Mouse (Mus musculus) CH12.LX (cell line): ENCODE data around the gene Spc24. TPM values are rescaled to one million over a fixed set of nuclear protein-coding genes. Genes with fewer than 3 reads are reported as not detected.
A peak's percentile ranks its signal among the peaks of the same experiment; 100 is the strongest.

Experiments used
- DNase-seq: peaks from one replicate; pipeline ENCODE4 v3.0.0-alpha.2; 2013; ENCODE audit errors: extremely low read depth
- H3K27ac ChIP-seq: 2 replicates; pipeline ENCODE4 v1.5.1; 2012; ENCODE audit warnings: low read depth, mild to moderate bottlenecking, control low read depth, moderate library complexity; ENCODE audit not compliant: insufficient read depth
- H3K27me3 ChIP-seq: replicated peaks from 2 replicates; pipeline ENCODE3; 2012; ENCODE audit warnings: inconsistent platforms
- H3K36me3 ChIP-seq, 2 experiments: replicated peaks in 1 of 2; 2 replicates each; pipeline versions ENCODE3 to v1.6.1; 2012; ENCODE audit warnings: inconsistent platforms in 1 of 2, low read length in 1 of 2, mild to moderate bottlenecking in 1 of 2, mixed read lengths in 1 of 2, moderate library complexity in 1 of 2; ENCODE audit not compliant: control insufficient read depth in 1 of 2, insufficient read depth in 1 of 2
- H3K4me1 ChIP-seq, 2 experiments: 2 replicates each; pipeline ENCODE4 v1.6.1; 2012; ENCODE audit warnings: inconsistent platforms in 1 of 2, moderate library complexity in 1 of 2; ENCODE audit not compliant: insufficient read depth in 2 of 2, control insufficient read depth in 1 of 2
- H3K4me2 ChIP-seq: 2 replicates; pipeline ENCODE4 v1.6.1; 2012; ENCODE audit warnings: low read depth, mild to moderate bottlenecking, control low read depth; ENCODE audit not compliant: poor library complexity, insufficient read depth, severe bottlenecking
- H3K4me3 ChIP-seq, 3 experiments: fragments of 150-350 bp in 1 of 3; sonication (generic) in 1 of 3; replicated peaks in 1 of 3; 2 replicates each; pipeline versions ENCODE3 to v1.5.1; 2011 to 2012; ENCODE audit warnings: low read depth in 2 of 3, low read length in 2 of 3, mild to moderate bottlenecking in 2 of 3, moderate library complexity in 2 of 3, control low read depth in 1 of 3, improper control_type of control experiment in 1 of 3, inconsistent platforms in 1 of 3, mixed read lengths in 1 of 3; ENCODE audit not compliant: poor library complexity in 1 of 3
- H3K79me2 ChIP-seq: replicated peaks from 2 replicates; pipeline ENCODE4 v1.6.1; 2012; ENCODE audit warnings: mild to moderate bottlenecking, moderate library complexity; ENCODE audit not compliant: control insufficient read depth, poor library complexity, insufficient read depth, severe bottlenecking; ENCODE audit errors: extremely low read depth
- H3K9ac ChIP-seq: 2 replicates; pipeline ENCODE4 v1.6.1; 2012; ENCODE audit warnings: low read depth, mild to moderate bottlenecking, control low read depth, moderate library complexity; ENCODE audit not compliant: insufficient read depth
- H3K9me3 ChIP-seq: replicated peaks from 2 replicates; pipeline ENCODE3; 2012; ENCODE audit warnings: low read length, inconsistent platforms, mixed read lengths
- BHLHE40 ChIP-seq: IDR thresholded peaks from 2 replicates; pipeline ENCODE4 v1.6.1; 2011; ENCODE audit warnings: mild to moderate bottlenecking, low read depth, low read length, improper control_type of control experiment
- CHD1 ChIP-seq: IDR thresholded peaks from 2 replicates; pipeline ENCODE4 v1.6.1; 2012; ENCODE audit warnings: low read depth, low read length, improper control_type of control experiment, inconsistent platforms
- IRF4 ChIP-seq: IDR thresholded peaks from 2 replicates; pipeline ENCODE4 v1.6.1; 2014; ENCODE audit warnings: low read depth, mild to moderate bottlenecking, inconsistent platforms, low read length, improper control_type of control experiment
- JUN ChIP-seq: IDR thresholded peaks from 2 replicates; pipeline ENCODE4 v1.6.1; 2011; ENCODE audit warnings: low read depth, mild to moderate bottlenecking, low read length, improper control_type of control experiment, moderate library complexity; ENCODE audit not compliant: insufficient read depth
- NELFE ChIP-seq: IDR thresholded peaks from 2 replicates; pipeline ENCODE4 v1.6.1; 2011; ENCODE audit warnings: low read depth, low read length, improper control_type of control experiment
- NRF1 ChIP-seq: IDR thresholded peaks from 2 replicates; pipeline ENCODE4 v1.6.1; 2014; ENCODE audit warnings: low read depth, mild to moderate bottlenecking, inconsistent platforms, low read length, improper control_type of control experiment, moderate library complexity
- RAD21 ChIP-seq: IDR thresholded peaks from 2 replicates; pipeline ENCODE4 v1.6.1; 2011; ENCODE audit warnings: low read depth, mild to moderate bottlenecking, low read length, improper control_type of control experiment, moderate library complexity
- SMC3 ChIP-seq: IDR thresholded peaks from 2 replicates; pipeline ENCODE4 v1.6.1; 2011; ENCODE audit warnings: low read depth, low read length, improper control_type of control experiment
- ZC3H11A ChIP-seq: IDR thresholded peaks from 2 replicates; pipeline ENCODE4 v1.6.1; 2012; ENCODE audit warnings: low read depth, mild to moderate bottlenecking, inconsistent platforms, low read length, improper control_type of control experiment
- dilution Hi-C: fragments of 300-500 bp; cut with MboI; formaldehyde crosslinking; loops from 2 replicates; pipeline ENCODE4 v1.14.3; 2020; ENCODE audit warnings: low sequenced_read_pairs; ENCODE audit not compliant: extremely low pct_unique_long_range_greater_than_20kb, extremely low pct_ligation_motif_present
- in situ Hi-C: fragments of 300-500 bp; cut with MboI; formaldehyde crosslinking; loops from 3 replicates; pipeline ENCODE4 v1.14.3; 2019; ENCODE audit warnings: low sequenced_read_pairs, low pct_ligation_motif_present, low pct_unique_long_range_greater_than_20kb, mixed read lengths
- polyA plus RNA-seq: library from polyadenylated mRNA; unstranded; fragments of >175 nt; gene quantifications from 2 replicates; pipeline ENCODE4 v1.2.1, GENCODE M21; 2012; ENCODE audit warnings: low read depth; ENCODE audit not compliant: insufficient read length
- total RNA-seq, 2 experiments: library from RNA; depleted of rRNA; stranded (reverse); fragments of 300-350 nt in 1 of 2; fragments of >200 nt in 1 of 2; gene quantifications; 2 replicates each; pipeline ENCODE4 v1.2.3; 2012 to 2014

The Spc24 gene
- total and polyA plus RNA-seq, 3 experiments, result 74.3 to 83.2 (median 82.7) TPM

GRCm38 (mm10) chr9:21801591-21801990 is 41.5 kb upstream of the Spc24 start:
- TF ChIP-seq RAD21 (no peak), ZC3H11A (no peak), CHD1 (no peak), NELFE (no peak), SMC3 (no peak), JUN (no peak), BHLHE40 (no peak), IRF4 (no peak)
- TF ChIP-seq, all 38 proteins: peak for 0
- in situ Hi-C loops, result loop anchor here (5.0 kb wide), 1 partner anchor 109 kb away; no protein-coding TSS in a partner anchor
- Histone ChIP-seq H3K27me3 (peaks cover 25% of the 10 kb centered on the region), H3K9ac (no peak overlapping the region), H3K4me2 (no peak overlapping the region), H3K9me3 (no peaks in the 10 kb centered on the region), H3K4me3 (no peak overlapping the region), H3K36me3 (peaks cover 0 to 1% of the 10 kb centered on the region in 2 experiments), H3K27ac (no peak overlapping the region), H3K79me2 (no peaks in the 10 kb centered on the region), H3K4me1 (peaks cover 0 to 21% of the 10 kb centered on the region in 2 experiments; a peak in 2 of 4 replicates)
- no peak for DNase-seq
- dilution Hi-C loops, result no loop called here

- in situ Hi-C loops (loop anchor here (5.0 kb wide), 1 partner anchor 109 kb away; no protein-coding TSS in a partner anchor), dilution Hi-C loops (no loop called here)
- Histone ChIP-seq H3K9ac (no peak overlapping the region), H3K4me3 (no peak overlapping the region), H3K4me1 (peaks cover 0 to 19% of the 10 kb centered on the region in 2 experiments; a peak in 2 of 4 replicates), H3K27ac (no peak overlapping the region), H3K79me2 (no peaks in the 10 kb centered on the region), H3K27me3 (peaks cover 28% of the 10 kb centered on the region), H3K9me3 (no peaks in the 10 kb centered on the region), H3K36me3 (peaks cover 0 to 1% of the 10 kb centered on the region in 2 experiments), H3K4me2 (no peak overlapping the region)
- no peak for DNase-seq
- TF ChIP-seq NRF1 (no peak), ZC3H11A (no peak)
These were observed 41.0 kb upstream of the Spc24 start for GRCm38 (mm10) chr9:21801121-21801520.

- Histone ChIP-seq H3K27ac (no peak overlapping the region), H3K27me3 (peaks cover 28% of the 10 kb centered on the region), H3K36me3 (peaks cover 0 to 5% of the 10 kb centered on the region in 2 experiments), H3K4me2 (peak overlapping the region; percentile 93; the same call in 1 of the 2 replicates), H3K4me3 (peak overlapping the region; percentile 58 to 66 (median 60)), H3K79me2 (no peaks in the 10 kb centered on the region), H3K9me3 (no peaks in the 10 kb centered on the region), H3K9ac (no peak overlapping the region), H3K4me1 (peaks cover 0 to 15% of the 10 kb centered on the region in 2 experiments; a peak in 2 of 4 replicates)
- in situ Hi-C loops, result no loop called here
- DNase-seq, result no peak
- dilution Hi-C loops, result no loop called here
- TF ChIP-seq BHLHE40 (no peak), NELFE (no peak)
These were observed 38.9 kb upstream of the Spc24 start for GRCm38 (mm10) chr9:21799010-21799350.
